Comparison of ENCODE assay signal across 7 mouse cellular contexts in genomic region chr3:131303320-131303714, GRCm38 (mm10). TPM values are rescaled to one million over a fixed set of nuclear protein-coding genes. Genes with fewer than 3 reads are reported as not detected.
A peak's percentile ranks its signal among the peaks of the same experiment; 100 is the strongest.
DNase-seq lines count a peak whose midpoint lies in the region; ATAC-seq and TF ChIP-seq lines count a peak whose summit lies in the region.

No protein-coding gene starts in this region.

- 0 out of 2 replicates have a peak, but pooled peaks cover 7% of the 10 kb centered on the region for H3K4me1 ChIP-seq in lung, postnatal 0 days (ENCODE audit: insufficient read depth, low read depth, low read length)
- H3K4me1 ChIP-seq in forebrain, embryonic 13.5 days, result peaks cover 12% of the 10 kb centered on the region; the same call in 1 of the 2 replicates
- peaks cover 10% of the 10 kb centered on the region; the same call in 1 of the 2 replicates for H3K4me1 ChIP-seq in limb, embryonic 15.5 days
- H3K4me1 ChIP-seq in stomach, embryonic 14.5 days (ENCODE audit: control insufficient read depth, insufficient read depth, low read length), result no peaks in the 10 kb centered on the region

- TF ChIP-seq CTCF in lung, postnatal 0 days (IDR thresholded peaks at IDR 0.05), result no peak

- peak overlapping the region; percentile 98 for H3K4me2 ChIP-seq in lung, postnatal 0 days (replicated peaks; ENCODE audit: low read depth, low read length)
- H3K4me2 ChIP-seq in forebrain, embryonic 13.5 days, result peak overlapping the region; percentile 96
- peak overlapping the region; percentile 92 for H3K4me2 ChIP-seq in limb, embryonic 15.5 days
- peak overlapping the region; percentile 100 for H3K4me2 ChIP-seq in stomach, embryonic 14.5 days (replicated peaks; ENCODE audit: low read depth, low read length)

- H3K4me3 ChIP-seq in lung, postnatal 0 days (ENCODE audit: low read depth, low read length), result peak overlapping the region; percentile 56
- peak overlapping the region; percentile 64 for H3K4me3 ChIP-seq in forebrain, embryonic 13.5 days
- peak overlapping the region; percentile 76 for H3K4me3 ChIP-seq in limb, embryonic 15.5 days
- peak overlapping the region; percentile 74 for H3K4me3 ChIP-seq in stomach, embryonic 14.5 days (ENCODE audit: low read depth, low read length)

- H3K9ac ChIP-seq in lung, postnatal 0 days (replicated peaks; ENCODE audit: low read depth), result no peak overlapping the region
- peak overlapping the region; percentile 79 for H3K9ac ChIP-seq in forebrain, embryonic 13.5 days
- H3K9ac ChIP-seq in limb, embryonic 15.5 days, result peak overlapping the region; percentile 33; the same call in 1 of the 2 replicates
- H3K9ac ChIP-seq in stomach, embryonic 14.5 days (replicated peaks; ENCODE audit: low read depth, low read length), result no peak overlapping the region

- DNase-seq in lung, postnatal 0 days (ENCODE audit: low spot score), result no peak
- DNase-seq in lung, postnatal 4 days, result no peak
- DNase-seq in ovary, postnatal 14 days (ENCODE audit: low spot score), result no peak
- DNase-seq in adrenal gland, adult 8-10 months, result no peak

- no peak overlapping the region for H3K27ac ChIP-seq in lung, postnatal 0 days (ENCODE audit: low read length)
- H3K27ac ChIP-seq in forebrain, embryonic 13.5 days, result 0 out of 2 replicates have a peak overlapping the region, but pooled peaks have one; percentile 59
- H3K27ac ChIP-seq in limb, embryonic 15.5 days, result no peak overlapping the region
- no peak overlapping the region for H3K27ac ChIP-seq in stomach, embryonic 14.5 days (ENCODE audit: low read length)

- TF ChIP-seq EP300 in lung, postnatal 0 days (IDR thresholded peaks at IDR 0.05), result no peak

- peak; percentile 9; the same call in 1 of the 2 replicates for ATAC-seq in lung, postnatal 0 days
- ATAC-seq in forebrain, embryonic 13.5 days, result peak; percentile 61
- no peak for ATAC-seq in limb, embryonic 15.5 days (ENCODE audit: insufficient number of reproducible peaks, low FRiP score, low TSS enrichment, low read depth)
- peak; percentile 25; the same call in 1 of the 2 replicates for ATAC-seq in stomach, embryonic 14.5 days (ENCODE audit: insufficient number of reproducible peaks, insufficient read depth, low FRiP score, low read depth)

- WGBS in lung, postnatal 0 days, result 25% methylated on average over 5 of the region's 5 CpGs
- 24% methylated on average over 5 of the region's 5 CpGs for WGBS in forebrain, embryonic 13.5 days
- WGBS in limb, embryonic 15.5 days, result 14% methylated on average over 5 of the region's 5 CpGs
- 23% methylated on average over 5 of the region's 5 CpGs for WGBS in stomach, embryonic 14.5 days

- H3K9me3 ChIP-seq in lung, postnatal 0 days (ENCODE audit: low read length), result no peaks in the 10 kb centered on the region
- H3K9me3 ChIP-seq in forebrain, embryonic 13.5 days (replicated peaks), result no peaks in the 10 kb centered on the region
- H3K9me3 ChIP-seq in limb, embryonic 15.5 days, result no peaks in the 10 kb centered on the region
- no peaks in the 10 kb centered on the region for H3K9me3 ChIP-seq in stomach, embryonic 14.5 days (ENCODE audit: control insufficient read depth, low read depth, low read length)

- no peaks in the 10 kb centered on the region for H3K27me3 ChIP-seq in lung, postnatal 0 days (replicated peaks; ENCODE audit: insufficient read depth, low read length)
- H3K27me3 ChIP-seq in forebrain, embryonic 13.5 days, result peaks cover 4% of the 10 kb centered on the region; the same call in 1 of the 2 replicates
- no peaks in the 10 kb centered on the region for H3K27me3 ChIP-seq in limb, embryonic 15.5 days
- H3K27me3 ChIP-seq in stomach, embryonic 14.5 days (ENCODE audit: control insufficient read depth, insufficient read depth, low read length), result no peaks in the 10 kb centered on the region

- H3K36me3 ChIP-seq in lung, postnatal 0 days (ENCODE audit: insufficient read depth, low read length), result no peaks in the 10 kb centered on the region
- no peaks in the 10 kb centered on the region for H3K36me3 ChIP-seq in forebrain, embryonic 13.5 days (ENCODE audit: poor library complexity, severe bottlenecking)
- H3K36me3 ChIP-seq in limb, embryonic 15.5 days, result no peaks in the 10 kb centered on the region
- no peaks in the 10 kb centered on the region for H3K36me3 ChIP-seq in stomach, embryonic 14.5 days (ENCODE audit: control insufficient read depth, insufficient read depth, low read length)

RNA-seq across cellular contexts. Expression of gene Cyp2u1, which starts 0.3 kb away (rescaled TPM):
- 1.5 and 1.8 TPM in 2 replicates for polyA plus RNA-seq in lung, postnatal 0 days (2015; fragmentation: Nextera tagmentation; extraction: Ambion mirVana)
- polyA plus RNA-seq in forebrain, embryonic 13.5 days (2015; fragmentation: Nextera tagmentation; extraction: Ambion mirVana), result 3.4 and 4.7 TPM in 2 replicates
- polyA plus RNA-seq in limb, embryonic 15.5 days (2015; fragmentation: Nextera tagmentation; extraction: Ambion mirVana), result 1.2 and 1.3 TPM in 2 replicates
- polyA plus RNA-seq in stomach, embryonic 14.5 days (2014; fragmentation: Nextera tagmentation; extraction: Ambion mirVana), result 2.3 and 3.0 TPM in 2 replicates
- 10 to 100 TPM; 11.6 to 19.1 (median 12.0) TPM for total RNA-seq in adrenal gland, adult 8-10 months (2022)

RNA-seq across cellular contexts. Expression of gene Hadh, which starts 31.4 kb away (rescaled TPM):
- 119 TPM in 2 replicates for polyA plus RNA-seq in lung, postnatal 0 days (2015; fragmentation: Nextera tagmentation; extraction: Ambion mirVana)
- polyA plus RNA-seq in forebrain, embryonic 13.5 days (2015; fragmentation: Nextera tagmentation; extraction: Ambion mirVana), result 37.2 and 40.9 TPM in 2 replicates
- polyA plus RNA-seq in limb, embryonic 15.5 days (2015; fragmentation: Nextera tagmentation; extraction: Ambion mirVana), result 113 and 115 TPM in 2 replicates
- 139 and 146 TPM in 2 replicates for polyA plus RNA-seq in stomach, embryonic 14.5 days (2014; fragmentation: Nextera tagmentation; extraction: Ambion mirVana)
- total RNA-seq in adrenal gland, adult 8-10 months (2022), result 100 to 1,000 TPM; 375 to 489 (median 428) TPM

Comparison
In these comparisons a context has a peak if more than half of its experiments do, and no peak if none do; other contexts are left out.
1. H3K9ac ChIP-seq: peak in forebrain, embryonic 13.5 days (single experiment) and limb, embryonic 15.5 days (single experiment); none in lung, postnatal 0 days (single experiment) and stomach, embryonic 14.5 days (single experiment).
2. Peak in every context shown above with its lines, with median percentiles within 50 percentile points of each other: H3K4me2 ChIP-seq and H3K4me3 ChIP-seq.